Mouse (Mus musculus): ENCODE data around the gene Ermap. TPM values are rescaled to one million over a fixed set of nuclear protein-coding genes. Genes with fewer than 3 reads are reported as not detected.

Ermap gene
- polyA plus RNA-seq, 1 experiment from 2014 or later = 4.7 TPM

- 81% methylated on average over 1 of the region's 1 CpGs for WGBS
- Histone ChIP-seq H3K4me1 (ENCODE audit: control insufficient read depth, insufficient read depth, low read length) (no peaks in the 10 kb centered on the region), H3K4me3 (ENCODE audit: low read length) (no peak overlapping the region), H3K36me3 (ENCODE audit: control insufficient read depth, insufficient read depth, low read length) (peaks cover 17% of the 10 kb centered on the region), H3K27me3 (replicated peaks; ENCODE audit: control insufficient read depth, insufficient read depth, low read length) (no peaks in the 10 kb centered on the region), H3K27ac (ENCODE audit: low read length) (no peak overlapping the region), H3K9ac (ENCODE audit: low read depth, low read length) (no peak overlapping the region), H3K4me2 (ENCODE audit: low read depth, low read length) (no peak overlapping the region), H3K9me3 (ENCODE audit: control insufficient read depth, low read length) (no peaks in the 10 kb centered on the region)
- 0 out of 2 replicates have a peak, but pooled peaks have one; percentile 25 for ATAC-seq
Observed at GRCm38 (mm10) chr4:119223696-119224095, 33.9 kb upstream of the Ermap start.

GRCm38 (mm10) chr4:119218169-119218568, 28.4 kb upstream of the Ermap start, which contains the start of gene Tmem269:
Gene Tmem269 (minus strand): TSS chr4:119218217.
- no peak for ATAC-seq
- no peak within 1 kb of the TSS for H3K9ac ChIP-seq (ENCODE audit: low read depth, low read length)
- no peak within 1 kb of the TSS for H3K4me2 ChIP-seq (ENCODE audit: low read depth, low read length)
- H3K4me1 ChIP-seq (ENCODE audit: control insufficient read depth, insufficient read depth, low read length) = no peaks in the 10 kb centered on the region
- WGBS = 17% methylated on average over 11 of the region's 11 CpGs
- no peaks in the 10 kb centered on the region for H3K27me3 ChIP-seq (replicated peaks; ENCODE audit: control insufficient read depth, insufficient read depth, low read length)
- no peak within 1 kb of the TSS for H3K4me3 ChIP-seq (ENCODE audit: low read length)
- H3K9me3 ChIP-seq (ENCODE audit: control insufficient read depth, low read length) = no peaks in the 10 kb centered on the region
- no peaks in the 10 kb centered on the region for H3K36me3 ChIP-seq (ENCODE audit: control insufficient read depth, insufficient read depth, low read length)
- no peak within 1 kb of the TSS for H3K27ac ChIP-seq (ENCODE audit: low read length)

GRCm38 (mm10) chr4:119216667-119217066, 26.9 kb upstream of the Ermap start:
- Histone ChIP-seq H3K9ac (ENCODE audit: low read depth, low read length) (no peak overlapping the region), H3K9me3 (ENCODE audit: control insufficient read depth, low read length) (no peaks in the 10 kb centered on the region), H3K27ac (ENCODE audit: low read length) (no peak overlapping the region), H3K4me1 (ENCODE audit: control insufficient read depth, insufficient read depth, low read length) (no peaks in the 10 kb centered on the region), H3K27me3 (replicated peaks; ENCODE audit: control insufficient read depth, insufficient read depth, low read length) (no peaks in the 10 kb centered on the region), H3K4me3 (ENCODE audit: low read length) (no peak overlapping the region), H3K36me3 (ENCODE audit: control insufficient read depth, insufficient read depth, low read length) (no peaks in the 10 kb centered on the region), H3K4me2 (ENCODE audit: low read depth, low read length) (no peak overlapping the region)
- 68% methylated on average over 8 of the region's 8 CpGs for WGBS
- ATAC-seq = no peak

- Histone ChIP-seq H3K27ac (ENCODE audit: low read length) (no peak overlapping the region), H3K36me3 (ENCODE audit: control insufficient read depth, insufficient read depth, low read length) (0 out of 2 replicates have a peak, but pooled peaks cover 3% of the 10 kb centered on the region), H3K4me2 (ENCODE audit: low read depth, low read length) (no peak overlapping the region), H3K4me3 (ENCODE audit: low read length) (no peak overlapping the region), H3K4me1 (ENCODE audit: control insufficient read depth, insufficient read depth, low read length) (no peaks in the 10 kb centered on the region), H3K9ac (ENCODE audit: low read depth, low read length) (no peak overlapping the region), H3K9me3 (ENCODE audit: control insufficient read depth, low read length) (no peaks in the 10 kb centered on the region), H3K27me3 (replicated peaks; ENCODE audit: control insufficient read depth, insufficient read depth, low read length) (no peaks in the 10 kb centered on the region)
- ATAC-seq = 0 out of 2 replicates have a peak, but pooled peaks have one; percentile 38
- 22% methylated on average over 8 of the region's 8 CpGs for WGBS
Observed at GRCm38 (mm10) chr4:119204672-119205071, 14.9 kb upstream of the Ermap start.

- Histone ChIP-seq H3K36me3 (ENCODE audit: control insufficient read depth, insufficient read depth, low read length) (0 out of 2 replicates have a peak, but pooled peaks cover 3% of the 10 kb centered on the region), H3K9me3 (ENCODE audit: control insufficient read depth, low read length) (no peaks in the 10 kb centered on the region), H3K9ac (ENCODE audit: low read depth, low read length) (no peak overlapping the region), H3K4me1 (ENCODE audit: control insufficient read depth, insufficient read depth, low read length) (peaks cover 7% of the 10 kb centered on the region; the same call in 1 of the 2 replicates), H3K27me3 (replicated peaks; ENCODE audit: control insufficient read depth, insufficient read depth, low read length) (no peaks in the 10 kb centered on the region), H3K4me3 (ENCODE audit: low read length) (no peak overlapping the region), H3K27ac (ENCODE audit: low read length) (no peak overlapping the region), H3K4me2 (ENCODE audit: low read depth, low read length) (no peak overlapping the region)
- ATAC-seq = no peak
- WGBS = 86% methylated on average over 6 of the region's 6 CpGs
Observed at GRCm38 (mm10) chr4:119198105-119198504, 8.3 kb upstream of the Ermap start.

GRCm38 (mm10) chr4:119195582-119196320, 5.9 kb upstream of the Ermap start:
- 0 out of 2 replicates have a peak, but pooled peaks cover under 1% of the 10 kb centered on the region for H3K36me3 ChIP-seq (ENCODE audit: control insufficient read depth, insufficient read depth, low read length)
- H3K4me2 ChIP-seq (ENCODE audit: low read depth, low read length) = peak overlapping the region; percentile 74
- peak overlapping the region; percentile 87 for H3K9ac ChIP-seq (ENCODE audit: low read depth, low read length)
- H3K4me1 ChIP-seq (ENCODE audit: control insufficient read depth, insufficient read depth, low read length) = peaks cover 7% of the 10 kb centered on the region; the same call in 1 of the 2 replicates
- ATAC-seq = peak; percentile 14
- H3K27me3 ChIP-seq (replicated peaks; ENCODE audit: control insufficient read depth, insufficient read depth, low read length) = no peaks in the 10 kb centered on the region
- peak overlapping the region; percentile 65 for H3K27ac ChIP-seq (ENCODE audit: low read length)
- H3K9me3 ChIP-seq (ENCODE audit: control insufficient read depth, low read length) = no peaks in the 10 kb centered on the region
- H3K4me3 ChIP-seq (ENCODE audit: low read length) = peak overlapping the region; percentile 85
- 9% methylated on average over 18 of the region's 18 CpGs for WGBS

- Histone ChIP-seq H3K27ac (ENCODE audit: low read length) (peak within 1 kb of the TSS; percentile 65), H3K36me3 (ENCODE audit: control insufficient read depth, insufficient read depth, low read length) (no peaks in the 10 kb centered on the region), H3K9ac (ENCODE audit: low read depth, low read length) (peak within 1 kb of the TSS; percentile 87), H3K4me3 (ENCODE audit: low read length) (peak within 1 kb of the TSS; percentile 85), H3K4me2 (ENCODE audit: low read depth, low read length) (peak within 1 kb of the TSS; percentile 74), H3K9me3 (ENCODE audit: control insufficient read depth, low read length) (no peaks in the 10 kb centered on the region), H3K27me3 (replicated peaks; ENCODE audit: control insufficient read depth, insufficient read depth, low read length) (no peaks in the 10 kb centered on the region), H3K4me1 (ENCODE audit: control insufficient read depth, insufficient read depth, low read length) (peaks cover 7% of the 10 kb centered on the region; the same call in 1 of the 2 replicates)
- under 1% methylated on average over 39 of the region's 47 CpGs for WGBS
- peak; percentile 97 for ATAC-seq
Observed at GRCm38 (mm10) chr4:119194909-119195581, 5.2 kb upstream of the Ermap start, which contains the start of gene Svbp. Gene Svbp (plus strand): TSS chr4:119195306.

GRCm38 (mm10) chr4:119192757-119193156, 2.9 kb upstream of the Ermap start:
- no peak overlapping the region for H3K4me3 ChIP-seq (ENCODE audit: low read length)
- H3K27me3 ChIP-seq (replicated peaks; ENCODE audit: control insufficient read depth, insufficient read depth, low read length) = no peaks in the 10 kb centered on the region
- no peak for ATAC-seq
- H3K36me3 ChIP-seq (ENCODE audit: control insufficient read depth, insufficient read depth, low read length) = no peaks in the 10 kb centered on the region
- H3K9ac ChIP-seq (ENCODE audit: low read depth, low read length) = no peak overlapping the region
- H3K27ac ChIP-seq (ENCODE audit: low read length) = no peak overlapping the region
- WGBS = 85% methylated on average over 4 of the region's 4 CpGs
- H3K4me2 ChIP-seq (ENCODE audit: low read depth, low read length) = no peak overlapping the region
- peaks cover 7% of the 10 kb centered on the region; the same call in 1 of the 2 replicates for H3K4me1 ChIP-seq (ENCODE audit: control insufficient read depth, insufficient read depth, low read length)
- H3K9me3 ChIP-seq (ENCODE audit: control insufficient read depth, low read length) = no peaks in the 10 kb centered on the region

GRCm38 (mm10) chr4:119191273-119191672, 1.5 kb upstream of the Ermap start:
- no peaks in the 10 kb centered on the region for H3K27me3 ChIP-seq (replicated peaks; ENCODE audit: control insufficient read depth, insufficient read depth, low read length)
- WGBS = 48% methylated on average over 3 of the region's 3 CpGs
- H3K4me1 ChIP-seq (ENCODE audit: control insufficient read depth, insufficient read depth, low read length) = 0 out of 2 replicates have a peak, but pooled peaks cover 2% of the 10 kb centered on the region
- no peak overlapping the region for H3K27ac ChIP-seq (ENCODE audit: low read length)
- H3K9ac ChIP-seq (ENCODE audit: low read depth, low read length) = no peak overlapping the region
- H3K9me3 ChIP-seq (ENCODE audit: control insufficient read depth, low read length) = no peaks in the 10 kb centered on the region
- H3K4me3 ChIP-seq (ENCODE audit: low read length) = no peak overlapping the region
- ATAC-seq = no peak
- no peaks in the 10 kb centered on the region for H3K36me3 ChIP-seq (ENCODE audit: control insufficient read depth, insufficient read depth, low read length)
- no peak overlapping the region for H3K4me2 ChIP-seq (ENCODE audit: low read depth, low read length)
